Mouse (Mus musculus) cortical plate, adult 2 months (tissue): ENCODE results near the gene Snrnp40.
A peak's percentile ranks its signal among the peaks of the same experiment; 100 is the strongest.

Experiments
- CTCF ChIP-seq: fragments of 200-500 bp; IDR thresholded peaks from 2 replicates; pipeline ENCODE4 v1.5.1; 2011; ENCODE audit warnings: mild to moderate bottlenecking, control low read depth, low read length; ENCODE audit not compliant: insufficient read depth; ENCODE audit errors: extremely low read depth
- POLR2A ChIP-seq: fragments of 200-500 bp; IDR thresholded peaks from 2 replicates; pipeline ENCODE4 v1.6.1; 2011; ENCODE audit warnings: mild to moderate bottlenecking, low read length, control low read depth; ENCODE audit not compliant: insufficient read depth; ENCODE audit errors: extremely low read depth

DNA sequence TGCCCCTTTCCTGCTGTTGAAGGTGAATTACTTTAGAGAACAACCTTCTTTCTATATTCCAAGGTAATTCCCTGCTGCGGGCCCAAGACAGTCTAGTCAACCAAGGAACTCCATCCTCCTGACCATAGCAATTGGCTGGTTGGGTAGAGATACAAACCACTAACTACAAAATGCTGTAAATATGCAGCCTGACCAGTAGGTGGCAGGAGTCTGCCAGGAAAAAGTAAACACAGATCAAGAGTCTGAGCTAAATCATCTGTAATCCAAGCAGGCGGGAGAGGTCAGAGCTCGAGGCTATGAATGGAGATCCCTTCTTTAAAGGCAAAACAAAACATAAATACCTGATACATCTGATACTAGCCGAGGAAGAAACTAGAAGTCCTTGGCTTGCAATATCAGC is 18.2 kb upstream of the Snrnp40 start:
- TF ChIP-seq CTCF (peak; percentile 73), POLR2A (no peak)
